Mouse (Mus musculus): ENCODE measurements around the gene Hes7.
A peak's percentile ranks its signal among the peaks of the same experiment; 100 is the strongest.

Gene Hes7

DNA sequence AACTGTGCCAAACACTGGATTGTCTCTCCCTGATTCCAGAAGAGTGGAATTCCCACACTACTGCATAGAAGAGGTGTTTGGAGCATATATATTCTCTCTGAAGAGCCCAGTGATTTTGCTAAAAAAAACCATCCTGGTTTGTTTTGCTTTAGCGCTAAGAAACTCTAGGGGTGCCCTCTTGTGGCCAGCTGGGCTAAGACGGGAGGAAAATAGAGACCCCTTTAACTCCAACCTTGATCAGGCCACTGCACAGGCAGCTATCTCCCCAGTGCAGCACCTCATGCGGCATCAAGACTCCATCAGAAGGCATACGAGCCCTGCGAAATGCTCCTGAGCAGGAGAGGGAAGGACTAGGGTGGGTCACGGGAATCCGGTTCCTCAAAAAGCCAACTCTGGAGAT is 30.2 kb downstream of the Hes7 start:
- DNase-seq (ENCODE audit: low spot score in 2 of 2), result peak; percentile 38 to 57

DNA sequence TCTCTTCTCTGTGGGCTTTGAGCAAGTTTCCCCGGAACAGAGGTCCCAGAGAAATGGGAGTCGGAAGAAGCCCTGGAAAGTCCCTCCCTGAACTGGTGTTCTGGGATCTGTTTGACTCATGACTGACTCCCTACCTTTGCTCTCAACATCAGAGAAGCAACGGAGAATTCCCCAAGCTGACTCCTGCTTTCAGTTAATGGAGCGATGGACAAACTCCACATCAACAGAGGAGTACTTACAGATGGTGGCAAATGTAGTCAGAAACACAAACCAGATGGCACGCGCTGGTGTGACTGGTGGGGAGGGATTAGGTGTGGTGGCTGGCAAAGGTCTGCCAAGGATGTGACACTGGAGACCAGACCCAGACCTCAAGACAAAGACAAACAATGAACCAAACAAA is 30.8 kb downstream of the Hes7 start:
- no peak for DNase-seq (ENCODE audit: low spot score in 2 of 2)

DNA sequence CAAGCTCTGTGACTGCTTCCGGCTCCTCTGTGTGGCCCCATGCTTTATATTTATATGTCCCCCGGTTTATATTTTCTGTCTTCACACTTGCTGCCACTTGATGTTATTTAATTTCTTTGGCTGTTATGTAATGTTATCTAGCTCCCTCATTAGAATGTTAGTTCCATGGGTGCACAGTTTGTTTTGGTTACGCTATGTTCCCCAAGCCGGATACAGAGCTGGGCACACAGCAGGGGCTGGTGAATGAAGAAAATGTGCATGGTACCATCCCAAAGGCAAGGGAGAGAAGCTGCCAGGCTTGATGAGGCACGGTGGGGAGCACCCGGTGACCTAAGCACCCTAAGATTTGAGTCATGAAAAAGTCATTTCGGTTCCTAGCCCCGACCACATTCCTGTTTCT is 33.6 kb downstream of the Hes7 start:
- no peak for DNase-seq (ENCODE audit: low spot score in 2 of 2)

DNA sequence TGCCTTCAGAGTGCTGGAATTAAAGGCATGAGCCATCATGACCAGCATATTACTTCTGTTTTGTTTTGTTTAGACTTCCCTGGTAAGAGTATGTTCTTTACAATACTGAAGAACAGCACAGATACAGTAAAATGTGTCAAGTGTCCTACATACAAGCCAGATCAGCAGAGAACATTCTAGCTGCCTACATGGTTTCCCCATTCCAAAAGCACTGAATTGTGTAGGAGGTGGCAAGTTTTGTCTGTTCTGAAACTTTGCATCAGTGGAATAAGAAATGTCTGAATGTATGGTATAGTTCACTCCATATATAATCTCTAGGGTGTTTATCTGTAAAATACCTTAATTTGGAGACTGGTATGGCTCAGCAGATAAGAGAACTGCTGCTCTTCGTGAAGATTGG is 35.1 kb downstream of the Hes7 start:
- DNase-seq (ENCODE audit: low spot score in 2 of 2), result peak in 1 of 2 experiments; percentile 52

DNA sequence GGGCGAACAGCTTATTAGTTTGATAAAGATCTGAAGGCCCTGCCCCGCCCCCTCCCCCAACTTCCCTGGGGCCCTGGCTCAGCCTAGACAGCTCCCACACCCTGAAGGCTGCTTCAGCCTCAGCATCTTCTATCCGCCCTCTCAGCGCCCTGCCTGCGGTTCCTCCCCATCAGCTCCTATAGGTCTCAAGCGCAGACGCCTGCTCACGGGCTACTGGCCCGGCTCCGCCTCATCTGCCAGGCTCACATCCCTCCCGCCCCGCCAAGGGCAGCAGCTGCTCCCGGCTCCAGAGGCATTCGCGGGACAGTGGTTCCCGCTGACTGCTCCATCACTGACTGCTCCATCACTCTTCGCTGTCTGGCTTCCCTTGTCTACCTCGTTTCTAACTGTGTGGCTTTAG is 36.6 kb downstream of the Hes7 start, which contains the start of gene Alox12b:
Gene Alox12b, plus strand, starts transcription at position 190 of the 400 bp plus-strand sequence.
- DNase-seq (ENCODE audit: low spot score in 2 of 2), result peak in 1 of 2 experiments; percentile 38

DNA sequence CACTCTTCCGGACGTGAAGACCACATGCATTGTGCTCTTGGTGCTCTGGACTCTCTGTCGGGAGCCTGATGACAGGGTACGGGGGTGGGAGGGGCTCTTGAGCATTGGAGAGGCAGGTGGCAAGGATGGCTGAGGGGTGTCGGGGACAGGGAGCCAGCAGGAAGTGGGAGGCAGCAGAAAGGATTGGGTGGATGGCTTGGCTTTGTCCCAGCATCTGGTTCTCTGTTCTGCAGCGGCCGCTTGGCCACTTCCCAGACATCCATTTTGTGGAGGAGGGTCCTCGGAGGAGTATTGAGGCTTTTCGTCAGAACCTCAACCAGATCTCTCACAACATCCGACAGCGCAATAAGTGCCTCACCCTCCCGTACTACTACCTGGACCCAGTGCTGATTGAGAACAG is 49.1 kb downstream of the Hes7 start:
- DNase-seq (ENCODE audit: low spot score in 2 of 2), result peak; percentile 67 to 73

DNA sequence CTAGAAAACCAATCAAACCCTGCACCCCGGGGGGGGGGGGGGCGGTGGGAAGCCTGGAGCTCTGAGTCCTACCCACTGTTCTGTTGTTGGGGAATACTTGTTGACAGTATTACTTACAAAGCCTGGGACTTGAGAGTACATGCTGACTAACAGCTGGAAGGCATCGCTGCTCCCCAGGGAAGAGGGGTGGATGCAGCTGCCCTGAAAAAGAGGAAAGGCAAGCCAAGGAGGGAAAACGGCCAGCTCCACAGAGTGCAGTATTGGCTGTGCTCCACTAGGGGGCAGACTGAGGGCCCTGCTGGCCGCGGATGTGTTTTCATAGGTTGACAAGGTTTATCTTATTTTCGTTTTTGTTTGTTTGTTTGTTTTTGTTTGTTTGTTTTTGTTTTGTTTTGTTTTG is 51.4 kb downstream of the Hes7 start:
- no peak for DNase-seq (ENCODE audit: low spot score in 2 of 2)

DNA sequence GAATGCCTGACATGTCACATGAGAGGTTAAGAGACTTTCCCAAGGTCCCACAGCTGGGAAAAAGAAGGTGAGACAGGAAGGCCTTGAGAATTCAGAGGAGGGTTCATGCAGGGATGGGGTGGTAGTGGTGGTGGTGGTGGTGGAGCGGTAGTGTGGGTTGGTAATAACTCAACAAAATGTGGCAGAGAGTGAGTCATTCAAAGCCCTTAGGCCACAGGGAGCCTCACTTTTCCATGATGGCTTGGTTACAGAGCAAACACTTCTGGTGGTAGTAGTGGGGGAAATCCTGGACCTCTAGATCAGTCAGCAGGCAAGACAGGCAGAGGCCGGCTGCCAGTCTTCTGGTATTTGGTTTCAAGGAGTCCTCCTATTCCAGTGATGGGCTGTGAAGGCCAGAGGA is 52.4 kb downstream of the Hes7 start:
- DNase-seq (ENCODE audit: low spot score in 2 of 2), result no peak

Data from frontal cortex, postnatal 36 days (tissue).